Mouse (Mus musculus) left cerebral cortex, adult 2 months (tissue): ENCODE data around the gene Ccdc86. TPM values are rescaled to one million over a fixed set of nuclear protein-coding genes. Genes with fewer than 3 reads are reported as not detected.
A peak's percentile ranks its signal among the peaks of the same experiment; 100 is the strongest.

ENCODE experiments used
- DNase-seq, 2 experiments: peaks; one replicate each; pipeline ENCODE4 v3.0.0; 2021 to 2022; ENCODE audit warnings: low spot score in 2 of 2, mixed read lengths in 1 of 2; ENCODE audit errors: extremely low spot score in 1 of 2
- H3K27ac ChIP-seq: fragments of 200-600 bp; 2 replicates; pipeline ENCODE4 v1.8.1; 2022
- H3K4me3 ChIP-seq: fragments of 200-600 bp; 2 replicates; pipeline ENCODE4 v1.8.1; 2022
- CTCF ChIP-seq: fragments of 200-600 bp; IDR thresholded peaks from 2 replicates; pipeline ENCODE4 v1.8.1; 2022; ENCODE audit warnings: antibody characterized with exemption, mild to moderate bottlenecking, moderate library complexity
- intact Hi-C: fragments of 180-260 bp; cut with DNase I; formaldehyde crosslinking; loops from one replicate; pipeline ENCODE4 v1.15.1; 2025
- total RNA-seq, 2 experiments: library from RNA; stranded (reverse); gene quantifications; 2 replicates each; pipeline ENCODE4 v1.2.3; 2021

The Ccdc86 gene
- total RNA-seq, 2 experiments from 2014 or later = 7.8 to 10.6 TPM

GRCm38 (mm10) chr19:10901046-10901445, 48.0 kb downstream of the Ccdc86 start:
- intact Hi-C loops = no loop called here
- no peak for TF ChIP-seq CTCF
- no peak for DNase-seq
- Histone ChIP-seq H3K4me3 (no peak overlapping the region), H3K27ac (no peak overlapping the region)

- no peak for DNase-seq
- Histone ChIP-seq H3K4me3 (no peak overlapping the region), H3K27ac (no peak overlapping the region)
- intact Hi-C loops = no loop called here
- no peak for TF ChIP-seq CTCF
Observed at GRCm38 (mm10) chr19:10900315-10900714, 48.8 kb downstream of the Ccdc86 start.

- no peak for DNase-seq
- no peak for TF ChIP-seq CTCF
- H3K4me3 ChIP-seq = no peak overlapping the region
- intact Hi-C loops = no loop called here
- H3K27ac ChIP-seq = no peak overlapping the region
Observed at GRCm38 (mm10) chr19:10897491-10897890, 51.6 kb downstream of the Ccdc86 start.

- intact Hi-C loops = no loop called here
- no peak for DNase-seq
- no peak overlapping the region for H3K27ac ChIP-seq
- TF ChIP-seq CTCF = no peak
- H3K4me3 ChIP-seq = peak overlapping the region; percentile 93
Observed at GRCm38 (mm10) chr19:10896849-10897248, 52.2 kb downstream of the Ccdc86 start.

- peak overlapping the region; percentile 93 for H3K4me3 ChIP-seq
- no peak for TF ChIP-seq CTCF
- DNase-seq = peak in 1 of 2 experiments; percentile 20
- intact Hi-C loops = loop anchor here (1.0 kb wide), 2 partner anchors 14 to 26 kb away; partner anchors contain the start of gene Tmem132a
- H3K27ac ChIP-seq = peak overlapping the region; percentile 89
Observed at GRCm38 (mm10) chr19:10895708-10896107, 53.4 kb downstream of the Ccdc86 start.

- H3K27ac ChIP-seq = peak within 1 kb of the TSS; percentile 89
- intact Hi-C loops = loop anchor here (1.0 kb wide), 2 partner anchors 14 to 26 kb away; partner anchors contain the start of gene Tmem132a
- DNase-seq = peak; percentile 99
- H3K4me3 ChIP-seq = peak within 1 kb of the TSS; percentile 93
- TF ChIP-seq CTCF = peak; percentile 19; the same call in 1 of the 2 replicates
Observed at GRCm38 (mm10) chr19:10895016-10895528, 54.0 kb downstream of the Ccdc86 start, which contains the start of gene Prpf19. TSS of gene Prpf19 (plus strand) at chr19:10895231.

GRCm38 (mm10) chr19:10892201-10892600, 56.9 kb downstream of the Ccdc86 start:
- DNase-seq = no peak
- intact Hi-C loops = no loop called here
- TF ChIP-seq CTCF = no peak

More at GRCm38 (mm10) chr19:10892201-10892600, 56.9 kb downstream of the Ccdc86 start:
- Histone ChIP-seq H3K27ac (no peak overlapping the region), H3K4me3 (no peak overlapping the region)

Other genes starting within 250 kb of the Ccdc86 start
- gene Cd5, start 210.3 kb downstream of the Ccdc86 start, total RNA-seq = under 1 TPM; 0.16 to 0.37 TPM
- 1 to 10 TPM; 2.3 to 2.8 TPM for gene Cd6, start 119.2 kb downstream of the Ccdc86 start, total RNA-seq
- 1 to 10 TPM; 1.1 to 1.3 TPM for gene Slc15a3, start 109.5 kb downstream of the Ccdc86 start, total RNA-seq
- 100 to 1,000 TPM; 268 TPM for gene Tmem132a, start 79.3 kb downstream of the Ccdc86 start, total RNA-seq
- gene Tmem109, start 67.3 kb downstream of the Ccdc86 start, total RNA-seq = 10 to 100 TPM; 49.5 to 50.2 TPM
- 100 to 1,000 TPM; 195 to 208 TPM for gene Prpf19, start 54.0 kb downstream of the Ccdc86 start, total RNA-seq
- gene Zp1, start 28.6 kb downstream of the Ccdc86 start, total RNA-seq = not detected
- under 1 TPM; 0.14 to 0.30 TPM for gene Ptgdr2, start 12.1 kb downstream of the Ccdc86 start, total RNA-seq
- not detected for gene Ms4a10, start 25.4 kb upstream of the Ccdc86 start, total RNA-seq
- gene Ms4a15, start 44.0 kb upstream of the Ccdc86 start, total RNA-seq = not detected
- gene Ms4a18, start 68.8 kb upstream of the Ccdc86 start, total RNA-seq = not detected
- gene Ms4a8a, start 131.8 kb upstream of the Ccdc86 start, total RNA-seq = not detected
- gene 1700017D01Rik, start 181.6 kb upstream of the Ccdc86 start, total RNA-seq = not detected
- not detected for gene 1700025F22Rik, start 216.1 kb upstream of the Ccdc86 start, total RNA-seq
- gene Ms4a13, start 247.5 kb upstream of the Ccdc86 start, total RNA-seq = not detected